Mouse (Mus musculus) C2C12 (cell line): ENCODE measurements around the gene Sae1.

Source experiments
- CTCF ChIP-seq: IDR thresholded peaks from one replicate; pipeline ENCODE4 v1.5.1; 2011; ENCODE audit not compliant: control insufficient read depth, insufficient read depth, insufficient read length
- FOSL1 ChIP-seq: IDR thresholded peaks from one replicate; pipeline ENCODE4 v1.8.0; 2011; ENCODE audit warnings: mild to moderate bottlenecking, low read length; ENCODE audit not compliant: poor library complexity, insufficient read depth, severe bottlenecking
- MAX ChIP-seq: IDR thresholded peaks from one replicate; pipeline ENCODE4 v1.6.1; 2011; ENCODE audit warnings: mild to moderate bottlenecking, control low read depth
- MYOG ChIP-seq: IDR thresholded peaks from one replicate; pipeline ENCODE4 v1.6.1; 2011; ENCODE audit not compliant: control insufficient read depth, insufficient read length; ENCODE audit errors: extremely low read depth
- USF1 ChIP-seq: IDR thresholded peaks from one replicate; pipeline ENCODE4 v1.6.1; 2011; ENCODE audit warnings: low read depth, mild to moderate bottlenecking, control low read depth, moderate library complexity

- no peak for TF ChIP-seq CTCF
- TF ChIP-seq USF1: no peak
- TF ChIP-seq MYOG: no peak
- no peak for TF ChIP-seq FOSL1
- TF ChIP-seq MAX: no peak
These were observed 75.5 kb downstream of the Sae1 start for GRCm38 (mm10) chr7:16312011-16312671.
